Mouse (Mus musculus) lung, postnatal 0 days (tissue): ENCODE results near the gene Tmem191c.
A peak's percentile ranks its signal among the peaks of the same experiment; 100 is the strongest.

ENCODE experiments used
- CTCF ChIP-seq: IDR thresholded peaks from 2 replicates; pipeline ENCODE4 v1.5.1; 2016; ENCODE audit warnings: antibody characterized with exemption, mild to moderate bottlenecking
- EP300 ChIP-seq: IDR thresholded peaks from 2 replicates; pipeline ENCODE4 v1.6.1; 2016; ENCODE audit warnings: antibody characterized with exemption, mild to moderate bottlenecking, control low read depth

GRCm38 (mm10) chr16:17251539-17251938, 24.3 kb upstream of the Tmem191c start:
- TF ChIP-seq CTCF = no peak
- peak; percentile 78 for TF ChIP-seq EP300
